Mouse (Mus musculus): ENCODE results near the gene Leng9.

DNA sequence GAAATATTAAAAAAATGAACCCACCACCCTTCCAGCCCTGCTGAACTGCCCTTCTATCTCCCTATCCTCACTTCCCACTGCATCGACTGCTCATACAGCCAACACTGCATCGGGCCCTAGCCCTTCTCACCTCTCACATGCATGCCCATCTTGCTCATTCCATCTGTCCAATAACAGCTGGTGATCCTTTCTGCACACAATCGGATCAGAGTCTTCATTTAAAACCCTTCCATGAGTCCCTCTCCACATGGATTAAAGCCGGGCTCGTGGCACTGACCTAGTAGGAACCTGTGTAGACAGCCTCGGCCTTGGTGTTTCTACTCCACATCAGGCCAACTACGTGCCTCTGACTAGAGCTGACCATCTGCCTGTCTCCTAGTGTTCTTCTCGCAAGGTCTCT lies 18.2 kb downstream of the Leng9 start:
- TF ChIP-seq POLR2A (IDR thresholded peaks at IDR 0.05; ENCODE audit: extremely low read depth, insufficient read depth, low read length) (no peak), CTCF (IDR thresholded peaks at IDR 0.05; ENCODE audit: extremely low read depth, insufficient read depth, low read length) (no peak)

Measured in cortical plate, adult 2 months (tissue).